In the genomic region with DNA sequence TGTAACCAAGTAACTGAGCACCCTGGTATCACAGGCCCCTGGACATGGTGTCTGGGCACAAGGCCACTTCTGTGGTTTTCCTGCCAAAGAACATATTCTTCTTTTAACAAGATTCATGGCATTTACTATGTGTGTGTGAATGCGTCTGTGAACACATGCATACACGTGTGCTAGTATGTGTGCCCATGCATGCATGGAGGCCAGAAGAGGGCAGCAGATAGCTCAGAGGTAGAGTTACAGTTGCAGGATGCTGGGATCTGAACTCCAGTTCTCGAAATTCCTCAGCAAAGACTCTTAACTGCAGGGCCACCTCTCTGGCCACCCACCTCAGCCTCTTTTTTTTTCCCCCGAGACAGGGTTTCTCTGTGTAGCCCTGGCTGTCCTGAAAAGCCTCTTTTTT, we compare ENCODE assay signal across 28 mouse cellular contexts. TPM values are rescaled to one million over a fixed set of nuclear protein-coding genes. Genes with fewer than 3 reads are reported as not detected.
DNase-seq lines count a peak whose midpoint lies in the region; ATAC-seq and TF ChIP-seq lines count a peak whose summit lies in the region.
"Had no signal": no experiment of that assay in that cellular context is flagged by ENCODE, and none has a peak within 500 bp of the region (broad histone marks: within the 10 kb centered on the region; RNA-seq: fewer than 3 reads in every experiment).

No protein-coding gene starts in this region.

- no peak overlapping the region for H3K27ac ChIP-seq in layer of hippocampus, adult 2 months
- H3K27ac ChIP-seq in stomach, postnatal 0 days (replicated peaks), result no peak overlapping the region
- H3K27ac ChIP-seq: forebrain, embryonic 13.5 days; hindbrain, embryonic 14.5 days; left cerebral cortex, adult 2 months; limb, embryonic 10.5 days; liver, embryonic 15.5 days; macrophage had no signal

- no peak overlapping the region for H3K4me3 ChIP-seq in layer of hippocampus, adult 2 months
- peak overlapping the region; percentile 23 for H3K4me3 ChIP-seq in megakaryocyte, embryonic 14.5 days (replicated peaks)
- no peak overlapping the region for H3K4me3 ChIP-seq in stomach, postnatal 0 days (ENCODE audit: low read depth, low read length)
- H3K4me3 ChIP-seq: forebrain, embryonic 13.5 days; left cerebral cortex, adult 2 months; limb, embryonic 10.5 days; liver, embryonic 15.5 days; myocyte had no signal

- H3K9ac ChIP-seq in stomach, postnatal 0 days (ENCODE audit: low read length), result no peak overlapping the region
- H3K9ac ChIP-seq: forebrain, embryonic 13.5 days; hindbrain, embryonic 14.5 days; liver, embryonic 15.5 days had no signal

- WGBS in stomach, postnatal 0 days, result 93% methylated on average over 4 of the region's 4 CpGs

- no peak for TF ChIP-seq EP300 in stomach, postnatal 0 days (optimal IDR thresholded peaks at IDR 0.05)

- H3K4me1 ChIP-seq in megakaryocyte, embryonic 14.5 days, result peaks cover 74% of the 10 kb centered on the region
- no peaks in the 10 kb centered on the region; the same call in 1 of the 2 replicates for H3K4me1 ChIP-seq in stomach, postnatal 0 days (replicated peaks; ENCODE audit: control insufficient read depth, insufficient read depth)

- H3K9me3 ChIP-seq in megakaryocyte, embryonic 14.5 days, result no peaks in the 10 kb centered on the region
- H3K9me3 ChIP-seq in stomach, postnatal 0 days (ENCODE audit: control insufficient read depth, low read length), result no peaks in the 10 kb centered on the region
- H3K9me3 ChIP-seq: forebrain, embryonic 13.5 days; G1E; limb, embryonic 10.5 days; liver, embryonic 15.5 days had no signal

- ATAC-seq in megakaryocyte, adult 5-6 weeks (ENCODE audit: poor library complexity, severe bottlenecking), result no peak
- no peak for ATAC-seq in stomach, postnatal 0 days (ENCODE audit: low FRiP score, low TSS enrichment)
- ATAC-seq: CD4-positive, CD25-positive, alpha-beta regulatory T cell, adult 4 months; forebrain, embryonic 13.5 days had no signal

- H3K27me3 ChIP-seq in megakaryocyte, embryonic 14.5 days (replicated peaks), result no peaks in the 10 kb centered on the region
- no peaks in the 10 kb centered on the region for H3K27me3 ChIP-seq in stomach, postnatal 0 days (ENCODE audit: control insufficient read depth, insufficient read depth, low read length)
- H3K27me3 ChIP-seq: forebrain, embryonic 13.5 days; liver, embryonic 15.5 days had no signal

- H3K36me3 ChIP-seq in megakaryocyte, embryonic 14.5 days (replicated peaks; ENCODE audit: low read length), result peaks cover 88% of the 10 kb centered on the region
- H3K36me3 ChIP-seq in stomach, postnatal 0 days (ENCODE audit: control insufficient read depth, insufficient read depth, low read length), result peaks cover 19% of the 10 kb centered on the region

- TF ChIP-seq CTCF in layer of hippocampus, adult 2 months (conservative IDR thresholded peaks at IDR 0.05), result peak; percentile 53
- TF ChIP-seq CTCF in stomach, postnatal 0 days (IDR thresholded peaks at IDR 0.05; ENCODE audit: low read depth), result peak; percentile 43

- no peak overlapping the region for H3K4me2 ChIP-seq in stomach, postnatal 0 days (replicated peaks; ENCODE audit: low read depth)
- H3K4me2 ChIP-seq: forebrain, embryonic 13.5 days; hindbrain, embryonic 14.5 days; liver, embryonic 15.5 days had no signal

- no peak for DNase-seq in layer of hippocampus, adult 2 months (ENCODE audit: low spot score in 2 of 2)
- no peak for DNase-seq in layer of hippocampus, adult 18-20 months (ENCODE audit: low spot score in 2 of 2)
- peak; percentile 25 for DNase-seq in R1 (ENCODE audit: low read depth, low spot score)
- DNase-seq in stomach, postnatal 0 days (ENCODE audit: low spot score), result no peak
- DNase-seq in embryo, embryonic 10.5 days (ENCODE audit: low spot score), result no peak
- DNase-seq: adrenal gland, postnatal 25 days; cerebellum, adult 18-20 months; cerebellum, postnatal 36 days; gastrocnemius, postnatal 10 days; heart, adult 11 months; heart, postnatal 36 days; kidney, adult 18-20 months; kidney, postnatal 25 days; layer of hippocampus, adult 9-11 months; midbrain, embryonic 14.5 days; retina, postnatal 1 day; right cerebral cortex, postnatal 4 days had no signal

RNA-seq across cellular contexts. Expression of gene Gna12, which starts 46.7 kb away (rescaled TPM):
- 10 to 100 TPM; 78.3 to 80.5 TPM for total RNA-seq in layer of hippocampus, adult 2 months (2021)
- 10 to 100 TPM; 86.2 to 95.6 TPM for total RNA-seq in layer of hippocampus, adult 18-20 months (2021)
- polyA plus RNA-seq in megakaryocyte, embryonic 14.5 days (2012; ENCODE audit: insufficient read depth, low replicate concordance), result 53.6 and 62.1 TPM in 2 replicates
- total RNA-seq in megakaryocyte, adult 5-6 weeks (2015), result 21.0 and 24.6 TPM in 2 replicates
- 15.9 and 20.3 TPM in 2 replicates for total RNA-seq in megakaryocyte, adult 5-6 weeks (2017)
- polyA plus RNA-seq in stomach, postnatal 0 days (2015; fragmentation: Nextera tagmentation; extraction: Ambion mirVana), result 19.6 and 24.8 TPM in 2 replicates

RNA-seq across cellular contexts. Expression of gene Amz1, which starts 59.6 kb away (rescaled TPM):
- total RNA-seq in layer of hippocampus, adult 2 months (2021), result 10 to 100 TPM; 13.8 to 13.9 TPM
- total RNA-seq in layer of hippocampus, adult 18-20 months (2021), result 10 to 100 TPM; 12.1 to 15.0 TPM
- polyA plus RNA-seq in megakaryocyte, embryonic 14.5 days (2012; ENCODE audit: insufficient read depth, low replicate concordance), result 4.5 TPM in 1 of 2 replicates, not detected in the other
- total RNA-seq in megakaryocyte, adult 5-6 weeks (2015), result 2.5 and 4.4 TPM in 2 replicates
- 3.0 and 4.4 TPM in 2 replicates for total RNA-seq in megakaryocyte, adult 5-6 weeks (2017)
- polyA plus RNA-seq in stomach, postnatal 0 days (2015; fragmentation: Nextera tagmentation; extraction: Ambion mirVana), result 0.65 and 0.67 TPM in 2 replicates
